Mouse (Mus musculus) brown adipose tissue, adult 24 weeks (tissue): ENCODE data around the gene Olfr1086. TPM values are rescaled to one million over a fixed set of nuclear protein-coding genes. Genes with fewer than 3 reads are reported as not detected.
"Not testable (repeated sequence)": the region's sequence is repeated elsewhere in the genome, so short reads cannot be mapped to it uniquely, and the experiment has no call there.

Experiments used
- H3K27ac ChIP-seq: fragments of 200-500 bp; replicated peaks from 2 replicates; pipeline ENCODE4 v1.5.1; 2012; ENCODE audit warnings: low read depth, mild to moderate bottlenecking, low read length
- H3K4me1 ChIP-seq: fragments of 200-500 bp; 2 replicates; pipeline ENCODE4 v1.6.1; 2012; ENCODE audit warnings: low read length, mixed read lengths; ENCODE audit not compliant: control insufficient read depth, insufficient read depth, insufficient read length
- H3K4me3 ChIP-seq: fragments of 200-500 bp; 2 replicates; pipeline ENCODE4 v1.5.1; 2012; ENCODE audit warnings: low read depth, mild to moderate bottlenecking, low read length, moderate library complexity; ENCODE audit not compliant: insufficient read depth
- polyA plus RNA-seq: library from polyadenylated mRNA; stranded (reverse); fragments of >200 nt; gene quantifications from 2 replicates; pipeline ENCODE4 v1.2.4, GENCODE M21; 2012; ENCODE audit not compliant: missing spikeins, insufficient read depth, insufficient read length

Olfr1086 gene
- not detected in 2 replicates for polyA plus RNA-seq

GRCm38 (mm10) chr2:86679992-86680391 lies at the start of gene Olfr1086:
Gene Olfr1086, minus strand, starts transcription at chr2:86680092.
- no peaks in the 10 kb centered on the region for H3K4me1 ChIP-seq
- H3K27ac ChIP-seq, result no peak within 1 kb of the TSS
- H3K4me3 ChIP-seq, result no peak within 1 kb of the TSS

GRCm38 (mm10) chr2:86698295-86698694 lies 18.4 kb upstream of the Olfr1086 start, which contains the start of gene Olfr1087:
Gene Olfr1087, minus strand, starts transcription at chr2:86698395.
- no peak within 1 kb of the TSS for H3K27ac ChIP-seq
- no peaks in the 10 kb centered on the region for H3K4me1 ChIP-seq
- H3K4me3 ChIP-seq, result no peak within 1 kb of the TSS

GRCm38 (mm10) chr2:86661919-86662318 lies 18.0 kb downstream of the Olfr1086 start, which contains the start of gene Olfr1085:
Gene Olfr1085, minus strand, starts transcription at chr2:86662019.
- no peak within 1 kb of the TSS for H3K4me3 ChIP-seq
- H3K27ac ChIP-seq, result no peak within 1 kb of the TSS
- H3K4me1 ChIP-seq, result no peaks in the 10 kb centered on the region

- H3K27ac ChIP-seq, H3K4me3 ChIP-seq, H3K4me1 ChIP-seq: not testable (repeated sequence)
Measured at GRCm38 (mm10) chr2:86639625-86640024, 40.3 kb downstream of the Olfr1086 start, which contains the start of gene Olfr1084. Gene Olfr1084, minus strand, starts transcription at chr2:86639725.

Other genes starting within 250 kb of the Olfr1086 start
- not detected in 2 replicates for gene Olfr1065, start 229.5 kb downstream of the Olfr1086 start, polyA plus RNA-seq
- not detected in 2 replicates for gene Olfr1066, start 223.8 kb downstream of the Olfr1086 start, polyA plus RNA-seq
- gene Olfr228, start 192.7 kb downstream of the Olfr1086 start, polyA plus RNA-seq, result not detected in 2 replicates
- not detected in 2 replicates for gene Olfr1076, start 171.6 kb downstream of the Olfr1086 start, polyA plus RNA-seq
- gene Olfr1079, start 137.6 kb downstream of the Olfr1086 start, polyA plus RNA-seq, result not detected in 2 replicates
- gene Olfr1080, start 121.9 kb downstream of the Olfr1086 start, polyA plus RNA-seq, result not detected in 2 replicates
- gene Olfr1082, start 81.1 kb downstream of the Olfr1086 start, polyA plus RNA-seq, result not detected in 2 replicates
- gene Olfr1084, start 40.4 kb downstream of the Olfr1086 start, polyA plus RNA-seq, result not detected in 2 replicates
- gene Olfr1085, start 18.1 kb downstream of the Olfr1086 start, polyA plus RNA-seq, result not detected in 2 replicates
- not detected in 2 replicates for gene Olfr1087, start 18.3 kb upstream of the Olfr1086 start, polyA plus RNA-seq
- gene Olfr1089, start 53.6 kb upstream of the Olfr1086 start, polyA plus RNA-seq, result not detected in 2 replicates
- gene Olfr1090, start 78.9 kb upstream of the Olfr1086 start, polyA plus RNA-seq, result not detected in 2 replicates
- not detected in 2 replicates for gene Olfr1093, start 102.4 kb upstream of the Olfr1086 start, polyA plus RNA-seq
- gene Olfr141, start 129.9 kb upstream of the Olfr1086 start, polyA plus RNA-seq, result not detected in 2 replicates
- gene Olfr1094, start 144.6 kb upstream of the Olfr1086 start, polyA plus RNA-seq, result not detected in 2 replicates
- gene Olfr1095, start 171.6 kb upstream of the Olfr1086 start, polyA plus RNA-seq, result not detected in 2 replicates
- not detected in 2 replicates for gene Gm13723, start 194.7 kb upstream of the Olfr1086 start, polyA plus RNA-seq
- not detected in 2 replicates for gene Olfr1097, start 212.1 kb upstream of the Olfr1086 start, polyA plus RNA-seq
- not detected in 2 replicates for gene Olfr1098, start 244.5 kb upstream of the Olfr1086 start, polyA plus RNA-seq